Mouse (Mus musculus): ENCODE results near the gene Herc4. TPM values are rescaled to one million over a fixed set of nuclear protein-coding genes. Genes with fewer than 3 reads are reported as not detected.

The Herc4 gene
- polyA plus RNA-seq, 1 experiment from 2014 or later = 34.7 TPM

- DNase-seq (no peak), ATAC-seq (ENCODE audit: low FRiP score, low TSS enrichment) (no peak)
- no peak overlapping the region for H3K9ac ChIP-seq (replicated peaks; ENCODE audit: low read length)
- H3K27me3 ChIP-seq (ENCODE audit: control insufficient read depth, insufficient read depth, low read length) = no peaks in the 10 kb centered on the region
- no peak overlapping the region for H3K27ac ChIP-seq (replicated peaks; ENCODE audit: low read depth, low read length)
- H3K9me3 ChIP-seq (ENCODE audit: control insufficient read depth, low read length) = no peaks in the 10 kb centered on the region
- H3K4me3 ChIP-seq (replicated peaks; ENCODE audit: low read depth, low read length) = no peak overlapping the region
- H3K4me1 ChIP-seq (ENCODE audit: control insufficient read depth, insufficient read depth, low read length) = no peaks in the 10 kb centered on the region
- no peak overlapping the region for H3K4me2 ChIP-seq (ENCODE audit: low read length)
- H3K36me3 ChIP-seq (ENCODE audit: control insufficient read depth, insufficient read depth, low read length) = peaks cover 26% of the 10 kb centered on the region
These were observed 28.8 kb downstream of the Herc4 start for GRCm38 (mm10) chr10:63272401-63272800.

GRCm38 (mm10) chr10:63272868-63273267 lies 29.3 kb downstream of the Herc4 start:
- H3K9ac ChIP-seq (replicated peaks; ENCODE audit: low read length) = no peak overlapping the region
- WGBS = 95% methylated on average over 5 of the region's 5 CpGs
- H3K9me3 ChIP-seq (ENCODE audit: control insufficient read depth, low read length) = no peaks in the 10 kb centered on the region
- DNase-seq (no peak), ATAC-seq (ENCODE audit: low FRiP score, low TSS enrichment) (no peak)
- no peak overlapping the region for H3K4me2 ChIP-seq (ENCODE audit: low read length)
- H3K4me3 ChIP-seq (replicated peaks; ENCODE audit: low read depth, low read length) = no peak overlapping the region
- no peaks in the 10 kb centered on the region for H3K27me3 ChIP-seq (ENCODE audit: control insufficient read depth, insufficient read depth, low read length)
- H3K4me1 ChIP-seq (ENCODE audit: control insufficient read depth, insufficient read depth, low read length) = no peaks in the 10 kb centered on the region
- no peak overlapping the region for H3K27ac ChIP-seq (replicated peaks; ENCODE audit: low read depth, low read length)
- peaks cover 31% of the 10 kb centered on the region for H3K36me3 ChIP-seq (ENCODE audit: control insufficient read depth, insufficient read depth, low read length)

DNA sequence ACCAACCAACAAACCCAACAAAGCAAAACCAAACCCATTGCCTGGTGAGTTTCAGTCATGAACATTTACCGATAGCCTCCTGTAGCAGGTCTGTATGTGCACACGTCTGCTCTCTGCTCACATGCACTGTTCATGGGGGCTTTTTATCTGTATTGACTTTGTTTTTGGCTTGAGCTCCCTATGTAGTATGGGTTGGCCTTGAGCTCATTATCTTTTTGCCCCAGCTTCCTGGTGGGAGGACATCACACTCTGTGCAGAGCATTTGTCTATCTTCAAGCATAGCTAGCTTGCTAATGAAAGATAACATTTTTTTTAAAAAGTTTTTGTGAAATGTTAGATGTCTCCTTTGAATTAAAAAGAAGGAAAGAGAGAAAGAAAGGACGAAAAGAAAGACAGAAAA lies 33.4 kb downstream of the Herc4 start:
- H3K27ac ChIP-seq (replicated peaks; ENCODE audit: low read depth, low read length) = no peak overlapping the region
- H3K36me3 ChIP-seq (ENCODE audit: control insufficient read depth, insufficient read depth, low read length) = peaks cover 59% of the 10 kb centered on the region
- H3K9ac ChIP-seq (replicated peaks; ENCODE audit: low read length) = no peak overlapping the region
- H3K4me1 ChIP-seq (ENCODE audit: control insufficient read depth, insufficient read depth, low read length) = no peaks in the 10 kb centered on the region
- H3K9me3 ChIP-seq (ENCODE audit: control insufficient read depth, low read length) = no peaks in the 10 kb centered on the region
- no peak overlapping the region for H3K4me3 ChIP-seq (replicated peaks; ENCODE audit: low read depth, low read length)
- H3K27me3 ChIP-seq (ENCODE audit: control insufficient read depth, insufficient read depth, low read length) = no peaks in the 10 kb centered on the region
- H3K4me2 ChIP-seq (ENCODE audit: low read length) = no peak overlapping the region
- no peak for DNase-seq
- WGBS = 94% methylated on average over 3 of the region's 3 CpGs
- no peak for ATAC-seq (ENCODE audit: low FRiP score, low TSS enrichment)

DNA sequence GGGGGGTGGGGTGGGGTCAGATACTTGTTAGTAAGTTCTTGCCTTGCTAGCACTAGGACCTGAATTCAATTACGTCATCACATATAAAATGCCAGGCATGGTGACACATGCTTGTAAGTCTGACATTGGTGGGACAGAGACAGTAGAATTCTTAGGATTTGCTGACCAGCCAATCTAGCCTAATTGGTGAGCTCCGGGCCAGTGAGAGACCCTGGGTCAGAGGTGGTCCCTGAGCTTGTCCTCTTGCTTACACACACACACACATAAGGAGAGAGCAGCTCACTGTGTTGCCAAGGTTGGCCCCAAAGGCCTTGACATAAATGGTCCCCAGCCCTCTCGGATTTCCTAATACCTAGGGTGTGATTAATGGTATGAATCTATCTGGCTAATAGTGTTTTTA lies 36.2 kb downstream of the Herc4 start:
- no peak for ATAC-seq (ENCODE audit: low FRiP score, low TSS enrichment)
- no peaks in the 10 kb centered on the region for H3K4me1 ChIP-seq (ENCODE audit: control insufficient read depth, insufficient read depth, low read length)
- no peak overlapping the region for H3K4me2 ChIP-seq (ENCODE audit: low read length)
- DNase-seq = no peak
- peaks cover 65% of the 10 kb centered on the region for H3K36me3 ChIP-seq (ENCODE audit: control insufficient read depth, insufficient read depth, low read length)
- 92% methylated on average over 3 of the region's 3 CpGs for WGBS
- no peak overlapping the region for H3K9ac ChIP-seq (replicated peaks; ENCODE audit: low read length)
- no peak overlapping the region for H3K4me3 ChIP-seq (replicated peaks; ENCODE audit: low read depth, low read length)
- no peaks in the 10 kb centered on the region for H3K9me3 ChIP-seq (ENCODE audit: control insufficient read depth, low read length)
- no peak overlapping the region for H3K27ac ChIP-seq (replicated peaks; ENCODE audit: low read depth, low read length)
- no peaks in the 10 kb centered on the region for H3K27me3 ChIP-seq (ENCODE audit: control insufficient read depth, insufficient read depth, low read length)

DNA sequence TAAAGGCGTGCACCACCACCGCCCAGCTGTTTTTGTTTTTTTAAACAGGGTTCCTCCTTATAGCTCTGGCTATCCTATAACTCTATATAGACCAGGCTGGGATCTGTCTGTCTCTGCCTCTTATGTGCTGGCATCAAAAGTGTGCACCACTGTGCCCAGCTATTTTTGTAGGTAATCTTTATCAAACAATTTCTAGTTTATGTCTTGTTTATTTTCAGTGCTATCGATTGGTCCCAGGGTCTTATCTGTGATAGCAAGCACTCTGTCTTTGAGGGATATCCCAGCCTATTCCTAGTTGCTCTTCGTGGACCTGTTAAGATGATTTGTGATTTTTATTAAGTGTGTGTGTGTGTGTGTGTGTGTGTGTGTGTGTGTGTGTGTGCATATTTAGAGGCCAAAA lies 38.8 kb downstream of the Herc4 start:
- ATAC-seq (ENCODE audit: low FRiP score, low TSS enrichment) = no peak
- Histone ChIP-seq H3K9me3 (ENCODE audit: control insufficient read depth, low read length) (no peaks in the 10 kb centered on the region), H3K27me3 (ENCODE audit: control insufficient read depth, insufficient read depth, low read length) (no peaks in the 10 kb centered on the region), H3K4me3 (replicated peaks; ENCODE audit: low read depth, low read length) (no peak overlapping the region), H3K27ac (replicated peaks; ENCODE audit: low read depth, low read length) (no peak overlapping the region), H3K36me3 (ENCODE audit: control insufficient read depth, insufficient read depth, low read length) (peaks cover 71% of the 10 kb centered on the region), H3K4me1 (ENCODE audit: control insufficient read depth, insufficient read depth, low read length) (no peaks in the 10 kb centered on the region), H3K4me2 (ENCODE audit: low read length) (no peak overlapping the region), H3K9ac (replicated peaks; ENCODE audit: low read length) (no peak overlapping the region)
- 93% methylated on average over 4 of the region's 4 CpGs for WGBS
- no peak for DNase-seq

DNA sequence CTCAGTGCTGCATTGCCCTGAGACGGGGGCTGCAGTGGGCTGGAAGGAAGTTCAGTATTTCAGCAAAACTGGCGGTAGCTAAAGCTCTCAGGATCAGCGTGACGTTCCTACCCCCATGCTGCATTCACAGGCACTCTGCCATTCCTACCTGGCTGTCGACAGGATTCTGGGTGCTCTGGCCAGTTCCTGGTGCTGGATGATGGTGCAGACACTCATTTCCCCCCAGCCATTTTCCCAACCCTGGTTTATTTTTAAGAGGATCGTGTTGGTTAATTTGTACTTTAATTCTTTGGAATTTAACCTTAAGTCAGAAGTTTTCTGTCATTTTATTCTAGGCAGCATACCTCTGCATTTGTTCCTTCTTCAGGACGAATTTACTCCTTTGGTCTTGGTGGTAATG lies 39.2 kb downstream of the Herc4 start:
- Histone ChIP-seq H3K9me3 (ENCODE audit: control insufficient read depth, low read length) (no peaks in the 10 kb centered on the region), H3K36me3 (ENCODE audit: control insufficient read depth, insufficient read depth, low read length) (peaks cover 71% of the 10 kb centered on the region), H3K9ac (replicated peaks; ENCODE audit: low read length) (no peak overlapping the region), H3K27ac (replicated peaks; ENCODE audit: low read depth, low read length) (no peak overlapping the region), H3K4me1 (ENCODE audit: control insufficient read depth, insufficient read depth, low read length) (no peaks in the 10 kb centered on the region), H3K4me2 (ENCODE audit: low read length) (no peak overlapping the region), H3K4me3 (replicated peaks; ENCODE audit: low read depth, low read length) (no peak overlapping the region), H3K27me3 (ENCODE audit: control insufficient read depth, insufficient read depth, low read length) (no peaks in the 10 kb centered on the region)
- ATAC-seq (ENCODE audit: low FRiP score, low TSS enrichment) (no peak), DNase-seq (no peak)
- 90% methylated on average over 7 of the region's 7 CpGs for WGBS

GRCm38 (mm10) chr10:63302356-63302755 lies 58.7 kb downstream of the Herc4 start:
- WGBS = 97% methylated on average over 2 of the region's 2 CpGs
- Histone ChIP-seq H3K36me3 (ENCODE audit: control insufficient read depth, insufficient read depth, low read length) (peaks cover 53% of the 10 kb centered on the region), H3K27me3 (ENCODE audit: control insufficient read depth, insufficient read depth, low read length) (no peaks in the 10 kb centered on the region), H3K9ac (replicated peaks; ENCODE audit: low read length) (no peak overlapping the region), H3K27ac (replicated peaks; ENCODE audit: low read depth, low read length) (no peak overlapping the region), H3K9me3 (ENCODE audit: control insufficient read depth, low read length) (no peaks in the 10 kb centered on the region), H3K4me3 (replicated peaks; ENCODE audit: low read depth, low read length) (no peak overlapping the region), H3K4me2 (ENCODE audit: low read length) (no peak overlapping the region), H3K4me1 (ENCODE audit: control insufficient read depth, insufficient read depth, low read length) (no peaks in the 10 kb centered on the region)
- no peak for ATAC-seq (ENCODE audit: low FRiP score, low TSS enrichment)
- no peak for DNase-seq

- DNase-seq (peak; percentile 86), ATAC-seq (ENCODE audit: low FRiP score, low TSS enrichment) (no peak)
- Histone ChIP-seq H3K9ac (replicated peaks; ENCODE audit: low read length) (no peak overlapping the region), H3K36me3 (ENCODE audit: control insufficient read depth, insufficient read depth, low read length) (peaks cover 53% of the 10 kb centered on the region), H3K9me3 (ENCODE audit: control insufficient read depth, low read length) (no peaks in the 10 kb centered on the region), H3K27me3 (ENCODE audit: control insufficient read depth, insufficient read depth, low read length) (no peaks in the 10 kb centered on the region), H3K4me3 (replicated peaks; ENCODE audit: low read depth, low read length) (no peak overlapping the region), H3K4me2 (ENCODE audit: low read length) (no peak overlapping the region), H3K27ac (replicated peaks; ENCODE audit: low read depth, low read length) (no peak overlapping the region), H3K4me1 (ENCODE audit: control insufficient read depth, insufficient read depth, low read length) (no peaks in the 10 kb centered on the region)
- WGBS = 42% methylated on average over 10 of the region's 10 CpGs
These were observed 65.2 kb downstream of the Herc4 start for GRCm38 (mm10) chr10:63308582-63309366.

GRCm38 (mm10) chr10:63313726-63314125 lies 70.1 kb downstream of the Herc4 start:
- H3K27ac ChIP-seq (replicated peaks; ENCODE audit: low read depth, low read length) = no peak overlapping the region
- WGBS = 90% methylated on average over 1 of the region's 1 CpGs
- no peak for ATAC-seq (ENCODE audit: low FRiP score, low TSS enrichment)
- DNase-seq = no peak
- H3K4me3 ChIP-seq (replicated peaks; ENCODE audit: low read depth, low read length) = no peak overlapping the region
- H3K4me1 ChIP-seq (ENCODE audit: control insufficient read depth, insufficient read depth, low read length) = no peaks in the 10 kb centered on the region
- H3K9me3 ChIP-seq (ENCODE audit: control insufficient read depth, low read length) = no peaks in the 10 kb centered on the region
- peaks cover 62% of the 10 kb centered on the region for H3K36me3 ChIP-seq (ENCODE audit: control insufficient read depth, insufficient read depth, low read length)
- no peaks in the 10 kb centered on the region for H3K27me3 ChIP-seq (ENCODE audit: control insufficient read depth, insufficient read depth, low read length)
- no peak overlapping the region for H3K9ac ChIP-seq (replicated peaks; ENCODE audit: low read length)
- no peak overlapping the region for H3K4me2 ChIP-seq (ENCODE audit: low read length)

Measured in midbrain, embryonic 14.5 days (tissue).